Mouse (Mus musculus): ENCODE results near the gene Slc12a4. TPM values are rescaled to one million over a fixed set of nuclear protein-coding genes. Genes with fewer than 3 reads are reported as not detected.
A peak's percentile ranks its signal among the peaks of the same experiment; 100 is the strongest.

The Slc12a4 gene
- total and polyA plus RNA-seq, 2 experiments from 2014 or later, result 9.6 to 12.1 TPM

- Histone ChIP-seq H3K9ac (replicated peaks; ENCODE audit: low read length, poor library complexity, severe bottlenecking) (no peak overlapping the region), H3K27ac (ENCODE audit: low read depth, low read length) (no peak overlapping the region), H3K4me2 (ENCODE audit: low read depth, low read length, poor library complexity, severe bottlenecking) (no peak overlapping the region), H3K4me1 (ENCODE audit: insufficient read depth, low read length) (no peaks in the 10 kb centered on the region), H3K9me3 (ENCODE audit: low read length) (no peaks in the 10 kb centered on the region), H3K27me3 (ENCODE audit: insufficient read depth, low read length) (no peaks in the 10 kb centered on the region), H3K36me3 (ENCODE audit: insufficient read depth, low read length) (no peaks in the 10 kb centered on the region), H3K4me3 (ENCODE audit: low read depth, low read length) (no peak overlapping the region)
- DNase-seq (ENCODE audit: low spot score) (no peak), ATAC-seq (ENCODE audit: low FRiP score) (no peak)
- 88% methylated on average over 4 of the region's 4 CpGs for WGBS
- no peak for TF ChIP-seq CTCF (IDR thresholded peaks at IDR 0.05)
Measured at GRCm38 (mm10) chr8:105956556-105956955, 9.3 kb downstream of the Slc12a4 start.

GRCm38 (mm10) chr8:105951057-105951659 is 14.7 kb downstream of the Slc12a4 start:
- ATAC-seq (ENCODE audit: low FRiP score) (peak; percentile 83), DNase-seq (ENCODE audit: low spot score) (peak; percentile 81)
- no peaks in the 10 kb centered on the region for H3K9me3 ChIP-seq (ENCODE audit: low read length)
- no peak for TF ChIP-seq CTCF (IDR thresholded peaks at IDR 0.05)
- no peaks in the 10 kb centered on the region for H3K36me3 ChIP-seq (ENCODE audit: insufficient read depth, low read length)
- H3K4me2 ChIP-seq (ENCODE audit: low read depth, low read length, poor library complexity, severe bottlenecking), result no peak overlapping the region
- H3K4me3 ChIP-seq (ENCODE audit: low read depth, low read length), result no peak overlapping the region
- no peak overlapping the region for H3K9ac ChIP-seq (replicated peaks; ENCODE audit: low read length, poor library complexity, severe bottlenecking)
- WGBS, result 62% methylated on average over 7 of the region's 7 CpGs
- no peaks in the 10 kb centered on the region for H3K4me1 ChIP-seq (ENCODE audit: insufficient read depth, low read length)
- H3K27me3 ChIP-seq (ENCODE audit: insufficient read depth, low read length), result no peaks in the 10 kb centered on the region
- H3K27ac ChIP-seq (ENCODE audit: low read depth, low read length), result peak overlapping the region; percentile 43; the same call in 1 of the 2 replicates

- Histone ChIP-seq H3K9me3 (ENCODE audit: low read length) (no peaks in the 10 kb centered on the region), H3K9ac (replicated peaks; ENCODE audit: low read length, poor library complexity, severe bottlenecking) (no peak overlapping the region), H3K4me3 (ENCODE audit: low read depth, low read length) (no peak overlapping the region), H3K4me1 (ENCODE audit: insufficient read depth, low read length) (no peaks in the 10 kb centered on the region), H3K4me2 (ENCODE audit: low read depth, low read length, poor library complexity, severe bottlenecking) (no peak overlapping the region), H3K27me3 (ENCODE audit: insufficient read depth, low read length) (no peaks in the 10 kb centered on the region), H3K36me3 (ENCODE audit: insufficient read depth, low read length) (no peaks in the 10 kb centered on the region), H3K27ac (ENCODE audit: low read depth, low read length) (0 out of 2 replicates have a peak overlapping the region, but pooled peaks have one; percentile 18)
- DNase-seq (ENCODE audit: low spot score) (peak; percentile 81), ATAC-seq (ENCODE audit: low FRiP score) (no peak)
- TF ChIP-seq CTCF (IDR thresholded peaks at IDR 0.05), result no peak
- 76% methylated on average over 10 of the region's 10 CpGs for WGBS
Measured at GRCm38 (mm10) chr8:105949350-105949749, 16.5 kb downstream of the Slc12a4 start.

GRCm38 (mm10) chr8:105943321-105943739 is 22.6 kb downstream of the Slc12a4 start, which contains the start of gene Lcat:
Gene Lcat, minus strand, starts transcription at chr8:105943382.
- peak; percentile 76 for ATAC-seq (ENCODE audit: low FRiP score)
- peak within 1 kb of the TSS; percentile 12; the same call in 1 of the 2 replicates for H3K27ac ChIP-seq (ENCODE audit: low read depth, low read length)

GRCm38 (mm10) chr8:105942542-105942941 is 23.4 kb downstream of the Slc12a4 start:
- ATAC-seq (ENCODE audit: low FRiP score) (no peak), DNase-seq (ENCODE audit: low spot score) (no peak)
- peak overlapping the region; percentile 12; the same call in 1 of the 2 replicates for H3K27ac ChIP-seq (ENCODE audit: low read depth, low read length)

More at GRCm38 (mm10) chr8:105943321-105943739, 22.6 kb downstream of the Slc12a4 start, which contains the start of gene Lcat:
- no peak for TF ChIP-seq CTCF (IDR thresholded peaks at IDR 0.05)
- Histone ChIP-seq H3K4me3 (ENCODE audit: low read depth, low read length) (no peak within 1 kb of the TSS), H3K36me3 (ENCODE audit: insufficient read depth, low read length) (no peaks in the 10 kb centered on the region), H3K4me2 (ENCODE audit: low read depth, low read length, poor library complexity, severe bottlenecking) (no peak within 1 kb of the TSS), H3K4me1 (ENCODE audit: insufficient read depth, low read length) (peaks cover 2% of the 10 kb centered on the region; the same call in 1 of the 2 replicates), H3K27me3 (ENCODE audit: insufficient read depth, low read length) (no peaks in the 10 kb centered on the region), H3K9me3 (ENCODE audit: low read length) (no peaks in the 10 kb centered on the region), H3K9ac (replicated peaks; ENCODE audit: low read length, poor library complexity, severe bottlenecking) (no peak within 1 kb of the TSS)
- 65% methylated on average over 8 of the region's 8 CpGs for WGBS
- DNase-seq (ENCODE audit: low spot score), result peak; percentile 71

GRCm38 (mm10) chr8:105942026-105942425 is 23.9 kb downstream of the Slc12a4 start:
- H3K27ac ChIP-seq (ENCODE audit: low read depth, low read length), result no peak overlapping the region
- no peak for ATAC-seq (ENCODE audit: low FRiP score)
- WGBS, result 90% methylated on average over 11 of the region's 11 CpGs
- H3K9ac ChIP-seq (replicated peaks; ENCODE audit: low read length, poor library complexity, severe bottlenecking), result no peak overlapping the region
- peaks cover 3% of the 10 kb centered on the region; the same call in 1 of the 2 replicates for H3K4me1 ChIP-seq (ENCODE audit: insufficient read depth, low read length)
- no peak overlapping the region for H3K4me3 ChIP-seq (ENCODE audit: low read depth, low read length)
- no peak for TF ChIP-seq CTCF (IDR thresholded peaks at IDR 0.05)
- H3K9me3 ChIP-seq (ENCODE audit: low read length), result no peaks in the 10 kb centered on the region
- no peaks in the 10 kb centered on the region for H3K27me3 ChIP-seq (ENCODE audit: insufficient read depth, low read length)
- no peak overlapping the region for H3K4me2 ChIP-seq (ENCODE audit: low read depth, low read length, poor library complexity, severe bottlenecking)
- no peak for DNase-seq (ENCODE audit: low spot score)
- no peaks in the 10 kb centered on the region for H3K36me3 ChIP-seq (ENCODE audit: insufficient read depth, low read length)

More at GRCm38 (mm10) chr8:105942542-105942941, 23.4 kb downstream of the Slc12a4 start:
- Histone ChIP-seq H3K9me3 (ENCODE audit: low read length) (no peaks in the 10 kb centered on the region), H3K27me3 (ENCODE audit: insufficient read depth, low read length) (no peaks in the 10 kb centered on the region), H3K4me2 (ENCODE audit: low read depth, low read length, poor library complexity, severe bottlenecking) (no peak overlapping the region), H3K36me3 (ENCODE audit: insufficient read depth, low read length) (no peaks in the 10 kb centered on the region), H3K4me3 (ENCODE audit: low read depth, low read length) (no peak overlapping the region), H3K4me1 (ENCODE audit: insufficient read depth, low read length) (peaks cover 3% of the 10 kb centered on the region; the same call in 1 of the 2 replicates), H3K9ac (replicated peaks; ENCODE audit: low read length, poor library complexity, severe bottlenecking) (no peak overlapping the region)
- 95% methylated on average over 5 of the region's 5 CpGs for WGBS
- TF ChIP-seq CTCF (IDR thresholded peaks at IDR 0.05), result no peak
